Mouse (Mus musculus): ENCODE data around the gene Trim31.

The Trim31 gene

DNA sequence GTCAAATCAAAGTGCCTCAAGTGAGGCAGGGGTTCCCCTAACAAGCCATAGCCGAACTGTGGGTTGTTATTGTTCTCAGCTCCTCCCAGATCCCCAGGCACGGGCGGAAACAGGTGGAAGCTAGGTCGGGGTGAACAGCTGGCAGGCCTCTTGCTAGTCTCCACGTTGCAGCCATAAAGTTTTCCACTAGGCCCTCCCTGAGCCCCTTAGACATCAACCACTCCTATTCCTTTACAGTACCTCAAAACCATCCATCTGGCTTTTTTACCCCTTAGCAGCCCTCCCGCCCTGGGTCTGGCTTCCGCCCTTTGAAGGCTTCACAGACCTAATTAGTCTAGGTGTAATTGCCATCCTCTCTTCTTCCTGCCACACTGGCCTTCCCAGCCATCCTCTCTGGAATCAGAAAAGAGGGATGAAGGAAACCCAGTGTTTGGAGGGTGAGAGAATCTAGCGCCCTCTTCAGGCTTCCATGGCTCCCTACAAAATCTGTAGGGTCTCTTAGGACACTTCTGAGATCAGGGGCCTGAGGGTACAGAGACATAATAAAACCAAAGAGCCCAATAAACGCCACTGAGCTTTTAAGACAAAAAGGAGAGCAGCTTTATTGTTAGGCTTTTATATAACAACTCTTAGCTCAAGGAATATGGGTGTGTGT, 46.3 kb downstream of the Trim31 start:
- no peak for DNase-seq (ENCODE audit: low read depth, low spot score)

DNA sequence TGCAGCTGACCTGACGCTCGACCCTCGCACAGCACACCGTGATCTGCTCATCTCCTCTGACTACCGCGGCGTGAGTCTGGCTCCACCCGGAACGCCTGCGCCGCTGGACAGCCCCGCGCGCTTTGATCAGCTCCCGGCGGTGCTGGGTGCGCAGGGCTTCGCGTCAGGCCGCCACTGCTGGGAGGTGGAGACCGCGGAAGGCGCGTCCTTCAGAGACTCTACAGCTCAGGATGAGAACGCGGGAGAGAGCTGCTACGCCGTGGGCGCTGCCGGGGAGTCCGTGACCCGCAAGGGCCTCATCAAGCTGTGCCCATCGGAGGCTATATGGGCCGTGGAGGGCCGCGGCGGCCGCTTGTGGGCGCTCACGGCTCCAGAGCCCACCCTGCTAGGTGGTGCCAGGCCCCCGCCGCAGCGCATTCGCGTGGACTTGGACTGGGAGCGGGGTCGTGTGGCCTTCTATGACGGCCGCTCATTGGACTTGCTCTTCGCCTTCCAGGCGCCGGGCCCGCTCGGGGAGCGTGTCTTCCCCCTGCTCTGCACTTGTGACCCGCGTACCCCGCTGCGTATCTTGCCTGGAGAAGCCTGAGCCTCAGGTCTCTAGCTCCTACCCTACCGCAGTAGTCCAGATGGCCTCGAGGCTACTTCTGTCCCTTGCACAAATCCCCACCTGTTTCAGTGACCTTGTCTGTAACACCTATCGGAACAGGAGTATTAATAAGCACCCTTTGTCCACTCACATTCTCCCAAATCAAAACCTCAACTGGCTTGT, 49.3 kb downstream of the Trim31 start:
- no peak for DNase-seq (ENCODE audit: low read depth, low spot score)

DNA sequence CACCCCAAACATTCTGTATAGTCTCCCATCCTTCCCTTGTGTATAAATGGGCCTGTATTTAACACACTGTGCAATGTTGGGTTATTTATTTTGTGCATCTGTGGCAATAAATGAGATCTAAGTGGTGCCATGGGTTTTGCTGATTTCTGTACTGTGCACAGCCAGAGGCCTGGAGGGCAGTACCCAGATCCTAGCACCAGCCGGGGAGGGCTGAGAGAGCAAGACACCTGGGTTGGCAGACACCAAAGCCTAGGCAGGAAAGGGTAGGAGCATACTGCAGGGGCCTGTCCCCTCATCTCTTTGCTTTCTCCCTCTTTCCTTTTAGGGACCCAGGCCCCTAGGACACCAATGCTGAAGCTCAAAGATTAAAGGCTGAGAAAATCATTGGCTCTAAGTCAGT, 50.4 kb downstream of the Trim31 start:
- DNase-seq (ENCODE audit: low read depth, low spot score) = no peak

DNA sequence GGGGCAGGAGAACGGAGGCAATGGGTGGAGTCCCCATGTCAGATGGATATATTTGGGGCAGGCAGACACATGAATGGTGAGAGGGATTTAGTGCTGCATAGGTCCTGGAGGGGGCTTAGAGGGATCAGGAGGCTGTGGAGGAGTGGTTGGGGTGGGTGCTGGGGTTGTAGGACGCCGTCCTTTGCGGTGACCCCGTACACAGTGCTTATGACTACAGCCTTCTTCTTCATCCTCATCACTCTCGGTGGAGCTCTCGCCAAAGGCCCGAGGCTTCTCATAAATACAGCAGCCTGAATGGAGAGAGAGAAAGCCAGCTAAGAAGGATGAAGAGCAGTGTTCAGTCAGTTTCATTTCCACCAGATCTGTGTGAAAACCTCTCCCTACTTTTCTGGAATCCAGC, 51.3 kb downstream of the Trim31 start:
- no peak for DNase-seq (ENCODE audit: low read depth, low spot score)

DNA sequence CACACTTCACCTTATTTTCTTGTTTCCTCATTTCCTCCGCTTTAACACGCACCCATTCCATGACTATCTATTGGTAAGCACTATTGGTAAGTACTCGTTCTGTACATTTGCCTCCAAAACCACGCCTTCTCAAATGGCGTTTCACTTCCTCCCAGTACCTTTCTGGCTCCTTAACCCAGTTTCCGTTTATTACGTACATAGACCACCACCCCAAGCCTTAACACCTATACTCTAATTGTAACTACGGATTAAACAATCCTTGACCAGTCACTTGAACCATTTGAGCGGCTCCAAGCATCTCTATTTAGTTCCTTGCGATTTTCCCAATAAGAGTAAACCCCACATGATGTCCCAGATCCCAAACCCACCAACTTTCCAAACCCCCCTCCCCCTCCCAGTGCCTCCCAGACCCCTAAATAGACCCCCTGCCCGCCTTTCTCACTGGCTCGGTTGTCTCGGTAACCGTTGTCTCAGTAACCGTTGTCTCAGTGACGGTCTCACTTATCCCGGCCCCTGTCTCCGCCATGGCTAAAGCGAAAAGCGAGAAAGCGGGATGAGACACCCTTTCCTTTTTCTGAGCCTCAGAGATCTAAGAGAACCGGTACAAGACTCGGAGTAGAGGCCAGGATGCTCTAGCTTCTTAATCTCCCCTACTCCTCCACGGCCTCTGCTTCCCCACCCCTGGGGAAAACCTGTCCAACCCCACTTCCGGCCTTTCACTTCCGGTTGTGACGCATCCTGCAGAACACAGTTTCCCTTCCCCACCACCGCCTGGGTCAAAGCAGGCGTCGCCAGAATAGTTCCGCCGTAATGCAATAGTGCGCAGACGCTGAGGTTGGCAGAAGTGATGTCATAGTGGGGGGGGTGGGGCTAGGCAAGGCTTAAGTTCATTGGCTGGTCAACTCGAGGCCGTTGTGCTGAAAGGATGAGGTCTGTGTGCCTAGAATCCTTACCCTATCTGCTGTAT, 53.3 kb downstream of the Trim31 start, which contains the start of gene Ppp1r11:
TSS of gene Ppp1r11 (minus strand) at position 761 of the 967 bp plus-strand sequence.
- peak; percentile 99 for DNase-seq (ENCODE audit: low read depth, low spot score)

DNA sequence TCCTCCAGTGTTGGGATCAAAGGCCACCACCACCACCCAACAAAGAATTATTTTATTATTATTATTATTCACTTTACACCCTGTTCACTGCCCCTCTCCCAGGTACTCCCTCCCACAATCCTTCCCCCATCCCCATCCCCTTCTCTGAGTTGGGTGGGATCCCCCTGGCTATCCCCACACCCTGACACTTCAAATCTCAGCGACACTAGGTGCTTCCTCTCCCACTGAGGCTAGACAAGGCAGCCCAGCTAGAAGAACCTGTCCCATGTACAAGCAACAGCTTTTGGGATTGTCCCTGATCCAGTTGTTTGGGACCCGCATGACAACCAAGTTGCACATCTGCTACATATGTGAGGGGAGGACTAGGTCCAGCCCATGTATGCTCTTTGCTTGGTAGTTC, 54.7 kb downstream of the Trim31 start:
- DNase-seq (ENCODE audit: low read depth, low spot score) = no peak

DNA sequence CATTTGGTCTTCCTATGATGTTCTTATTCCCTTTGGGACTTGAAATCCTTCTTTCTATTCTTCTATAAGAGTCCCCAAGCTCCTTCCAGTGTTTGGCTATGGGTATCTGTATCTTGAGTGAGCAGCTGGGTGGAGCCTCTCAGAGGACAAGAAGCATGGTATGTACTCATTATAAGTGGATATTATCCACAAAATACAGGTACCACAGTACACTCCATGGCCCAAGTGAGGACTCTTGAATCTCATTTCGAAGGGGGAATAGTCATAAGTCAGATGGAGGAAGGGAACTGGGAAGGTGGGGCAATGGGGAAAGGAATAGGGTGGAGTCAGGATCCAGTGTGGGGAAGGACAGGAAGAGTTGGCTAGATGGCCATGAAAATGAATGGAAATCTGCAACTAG, 55.1 kb downstream of the Trim31 start:
- no peak for DNase-seq (ENCODE audit: low read depth, low spot score)

GRCm38 (mm10) chr17:36957999-36958743, 60.3 kb downstream of the Trim31 start, which contains the start of the genes Znrd1 and Znrd1as:
Znrd1 (minus strand) TSS chr17:36958559.
Znrd1as (plus strand) TSS chr17:36958592.
- DNase-seq (ENCODE audit: low read depth, low spot score) = peak; percentile 98

- peak; percentile 43 for DNase-seq (ENCODE audit: low read depth, low spot score)
These were observed 61.0 kb downstream of the Trim31 start for GRCm38 (mm10) chr17:36958884-36959283.

Data from 3T3-L1 (cell line).